In genomic region chr5:72838976-72839375, GRCm38 (mm10) we compare ENCODE assay signal across 23 mouse cellular contexts. TPM values are rescaled to one million over a fixed set of nuclear protein-coding genes. Genes with fewer than 3 reads are reported as not detected.
DNase-seq lines count a peak whose midpoint lies in the region; ATAC-seq and TF ChIP-seq lines count a peak whose summit lies in the region.
"Had no signal": no experiment of that assay in that cellular context is flagged by ENCODE, and none has a peak within 500 bp of the region (broad histone marks: within the 10 kb centered on the region; RNA-seq: fewer than 3 reads in every experiment).

No protein-coding gene starts in this region.

- H3K9ac ChIP-seq in forebrain, embryonic 13.5 days, result no peak overlapping the region
- no peak overlapping the region for H3K9ac ChIP-seq in forebrain, embryonic 12.5 days
- no peak overlapping the region for H3K9ac ChIP-seq in hindbrain, embryonic 16.5 days (ENCODE audit: low read depth, low read length)
- H3K9ac ChIP-seq in midbrain, embryonic 13.5 days (replicated peaks), result no peak overlapping the region
- H3K9ac ChIP-seq: embryonic facial prominence, embryonic 15.5 days; heart, embryonic 13.5 days had no signal

- no peaks in the 10 kb centered on the region for H3K27me3 ChIP-seq in forebrain, embryonic 13.5 days
- H3K27me3 ChIP-seq in forebrain, embryonic 12.5 days, result no peaks in the 10 kb centered on the region
- H3K27me3 ChIP-seq in hindbrain, embryonic 16.5 days (replicated peaks; ENCODE audit: control insufficient read depth, insufficient read depth, low read length), result no peaks in the 10 kb centered on the region
- H3K27me3 ChIP-seq in hindbrain, embryonic 10.5 days (ENCODE audit: insufficient read depth, poor library complexity, severe bottlenecking), result no peaks in the 10 kb centered on the region
- H3K27me3 ChIP-seq in midbrain, embryonic 13.5 days, result no peaks in the 10 kb centered on the region
- no peaks in the 10 kb centered on the region for H3K27me3 ChIP-seq in midbrain, embryonic 10.5 days (ENCODE audit: low read depth, poor library complexity, severe bottlenecking)
- H3K27me3 ChIP-seq in kidney, adult 2 months (replicated peaks; ENCODE audit: control insufficient read depth, insufficient read depth, low read length), result no peaks in the 10 kb centered on the region
- H3K27me3 ChIP-seq: embryonic facial prominence, embryonic 15.5 days; heart, embryonic 13.5 days had no signal

- DNase-seq in hindbrain, embryonic 10.5 days (ENCODE audit: low spot score), result no peak
- no peak for DNase-seq in midbrain, embryonic 10.5 days (ENCODE audit: low spot score)
- peak; percentile 44 for DNase-seq in brain, embryonic 14.5 days (ENCODE audit: low read depth)
- no peak for DNase-seq in kidney, adult 2 months
- DNase-seq: adrenal gland, adult 8-10 months; adrenal gland, postnatal 36 days; B cell, adult 2 months; cerebellum, adult 11 months; cerebellum, adult 8-10 months; cerebellum, postnatal 14 days; embryo, embryonic 11 days; gastrocnemius, postnatal 14 days; heart, postnatal 36 days had no signal

- H3K4me3 ChIP-seq in forebrain, embryonic 13.5 days, result no peak overlapping the region
- no peak overlapping the region for H3K4me3 ChIP-seq in forebrain, embryonic 12.5 days (replicated peaks)
- no peak overlapping the region for H3K4me3 ChIP-seq in hindbrain, embryonic 16.5 days (ENCODE audit: low read length)
- no peak overlapping the region for H3K4me3 ChIP-seq in hindbrain, embryonic 10.5 days
- no peak overlapping the region for H3K4me3 ChIP-seq in midbrain, embryonic 13.5 days (replicated peaks)
- H3K4me3 ChIP-seq in midbrain, embryonic 10.5 days, result no peak overlapping the region
- H3K4me3 ChIP-seq in kidney, adult 2 months (ENCODE audit: insufficient read depth, low read depth, low read length), result no peak overlapping the region
- H3K4me3 ChIP-seq: embryonic facial prominence, embryonic 15.5 days; erythroblast, embryonic 14.5 days; forebrain, embryonic 10.5 days; heart, embryonic 13.5 days had no signal

- WGBS in forebrain, embryonic 13.5 days, result 51% methylated on average over 2 of the region's 2 CpGs
- 70% methylated on average over 2 of the region's 2 CpGs for WGBS in forebrain, embryonic 12.5 days
- 49% methylated on average over 2 of the region's 2 CpGs for WGBS in hindbrain, embryonic 16.5 days
- WGBS in hindbrain, embryonic 10.5 days, result 77% methylated on average over 2 of the region's 2 CpGs
- 64% methylated on average over 2 of the region's 2 CpGs for WGBS in midbrain, embryonic 13.5 days
- WGBS in midbrain, embryonic 10.5 days, result 79% methylated on average over 2 of the region's 2 CpGs
- 37% methylated on average over 2 of the region's 2 CpGs for WGBS in kidney, adult 2 months

- TF ChIP-seq CTCF in brain, embryonic 14.5 days (IDR thresholded peaks at IDR 0.05; ENCODE audit: borderline replicate concordance, extremely low read depth, insufficient read depth, insufficient read length), result no peak
- TF ChIP-seq CTCF in kidney, adult 2 months (conservative IDR thresholded peaks at IDR 0.05; ENCODE audit: insufficient read depth, insufficient read length, low read depth, low read length), result no peak

- H3K36me3 ChIP-seq in forebrain, embryonic 13.5 days (ENCODE audit: poor library complexity, severe bottlenecking), result no peaks in the 10 kb centered on the region
- no peaks in the 10 kb centered on the region for H3K36me3 ChIP-seq in forebrain, embryonic 12.5 days (replicated peaks)
- no peaks in the 10 kb centered on the region for H3K36me3 ChIP-seq in hindbrain, embryonic 16.5 days (ENCODE audit: control insufficient read depth, insufficient read depth, low read length)
- no peaks in the 10 kb centered on the region for H3K36me3 ChIP-seq in hindbrain, embryonic 10.5 days
- H3K36me3 ChIP-seq in midbrain, embryonic 13.5 days, result no peaks in the 10 kb centered on the region
- no peaks in the 10 kb centered on the region for H3K36me3 ChIP-seq in midbrain, embryonic 10.5 days
- H3K36me3 ChIP-seq in kidney, adult 2 months (ENCODE audit: control insufficient read depth, insufficient read depth, low read length), result no peaks in the 10 kb centered on the region
- H3K36me3 ChIP-seq: embryonic facial prominence, embryonic 15.5 days; forebrain, embryonic 10.5 days had no signal

- no peaks in the 10 kb centered on the region for H3K4me1 ChIP-seq in forebrain, embryonic 13.5 days
- H3K4me1 ChIP-seq in forebrain, embryonic 12.5 days, result no peaks in the 10 kb centered on the region
- H3K4me1 ChIP-seq in hindbrain, embryonic 16.5 days (ENCODE audit: control insufficient read depth, insufficient read depth, low read depth, low read length), result no peaks in the 10 kb centered on the region
- peaks cover under 1% of the 10 kb centered on the region; the same call in 1 of the 2 replicates for H3K4me1 ChIP-seq in hindbrain, embryonic 10.5 days (replicated peaks)
- H3K4me1 ChIP-seq in midbrain, embryonic 13.5 days (replicated peaks), result no peaks in the 10 kb centered on the region
- no peaks in the 10 kb centered on the region for H3K4me1 ChIP-seq in midbrain, embryonic 10.5 days
- peaks cover 4% of the 10 kb centered on the region for H3K4me1 ChIP-seq in kidney, adult 2 months (ENCODE audit: control insufficient read depth, insufficient read depth, low read length)
- H3K4me1 ChIP-seq: forebrain, embryonic 10.5 days had no signal

- peaks cover 6% of the 10 kb centered on the region; the same call in 1 of the 2 replicates for H3K9me3 ChIP-seq in forebrain, embryonic 13.5 days (replicated peaks)
- H3K9me3 ChIP-seq in forebrain, embryonic 12.5 days, result 0 out of 2 replicates have a peak, but pooled peaks cover 4% of the 10 kb centered on the region
- no peaks in the 10 kb centered on the region; the same call in 1 of the 2 replicates for H3K9me3 ChIP-seq in hindbrain, embryonic 16.5 days (ENCODE audit: control insufficient read depth, low read length)
- peaks cover 9% of the 10 kb centered on the region for H3K9me3 ChIP-seq in hindbrain, embryonic 10.5 days
- H3K9me3 ChIP-seq in midbrain, embryonic 13.5 days, result peaks cover 5% of the 10 kb centered on the region; the same call in 1 of the 2 replicates
- H3K9me3 ChIP-seq in midbrain, embryonic 10.5 days (replicated peaks), result peaks cover 7% of the 10 kb centered on the region
- H3K9me3 ChIP-seq: embryonic facial prominence, embryonic 15.5 days had no signal

- H3K4me2 ChIP-seq in forebrain, embryonic 13.5 days, result no peak overlapping the region
- no peak overlapping the region for H3K4me2 ChIP-seq in forebrain, embryonic 12.5 days
- no peak overlapping the region for H3K4me2 ChIP-seq in hindbrain, embryonic 16.5 days (ENCODE audit: low read length)
- H3K4me2 ChIP-seq in midbrain, embryonic 13.5 days (replicated peaks), result no peak overlapping the region
- H3K4me2 ChIP-seq: embryonic facial prominence, embryonic 15.5 days; heart, embryonic 13.5 days had no signal

- no peak for TF ChIP-seq POLR2A in brain, embryonic 14.5 days (IDR thresholded peaks at IDR 0.05; ENCODE audit: borderline replicate concordance, extremely low read depth, insufficient read depth, insufficient read length, poor library complexity, severe bottlenecking)
- TF ChIP-seq POLR2A in kidney, adult 2 months (IDR thresholded peaks at IDR 0.05; ENCODE audit: low read depth, low read length), result no peak

- peak; percentile 33; the same call in 1 of the 2 replicates for ATAC-seq in forebrain, embryonic 13.5 days
- ATAC-seq in forebrain, embryonic 12.5 days (ENCODE audit: low FRiP score), result no peak
- ATAC-seq in hindbrain, embryonic 16.5 days, result peak; percentile 93
- peak; percentile 45; the same call in 1 of the 2 replicates for ATAC-seq in midbrain, embryonic 13.5 days
- ATAC-seq: CD4-positive, CD25-positive, alpha-beta regulatory T cell, adult 4 months; forebrain, embryonic 16.5 days had no signal

- no peak overlapping the region for H3K27ac ChIP-seq in forebrain, embryonic 13.5 days
- H3K27ac ChIP-seq in forebrain, embryonic 12.5 days, result no peak overlapping the region
- H3K27ac ChIP-seq in hindbrain, embryonic 16.5 days (ENCODE audit: low read depth, low read length), result peak overlapping the region; percentile 39; the same call in 1 of the 2 replicates
- no peak overlapping the region for H3K27ac ChIP-seq in hindbrain, embryonic 10.5 days
- no peak overlapping the region for H3K27ac ChIP-seq in midbrain, embryonic 13.5 days
- H3K27ac ChIP-seq in midbrain, embryonic 10.5 days (replicated peaks), result no peak overlapping the region
- H3K27ac ChIP-seq in kidney, adult 2 months (ENCODE audit: insufficient read depth, low read depth, low read length), result no peak overlapping the region
- H3K27ac ChIP-seq: embryonic facial prominence, embryonic 15.5 days; forebrain, embryonic 10.5 days; heart, embryonic 13.5 days had no signal

RNA-seq across cellular contexts. Expression of gene Tec, which starts 29.3 kb away (rescaled TPM):
- 3.1 TPM in 2 replicates for polyA plus RNA-seq in forebrain, embryonic 13.5 days (2015; fragmentation: Nextera tagmentation; extraction: Ambion mirVana)
- polyA plus RNA-seq in forebrain, embryonic 12.5 days (2016; fragmentation: Nextera tagmentation; extraction: Ambion mirVana), result 3.1 and 3.4 TPM in 2 replicates
- polyA plus RNA-seq in hindbrain, embryonic 16.5 days (2015; fragmentation: Nextera tagmentation; extraction: Ambion mirVana), result 8.4 and 9.8 TPM in 2 replicates
- 3.6 and 4.3 TPM in 2 replicates for polyA plus RNA-seq in hindbrain, embryonic 10.5 days (2016; fragmentation: Nextera tagmentation; extraction: Ambion mirVana)
- polyA plus RNA-seq in midbrain, embryonic 13.5 days (2015; fragmentation: Nextera tagmentation; extraction: Ambion mirVana), result 4.0 and 5.1 TPM in 2 replicates
- polyA plus RNA-seq in midbrain, embryonic 10.5 days (2016; fragmentation: Nextera tagmentation; extraction: Ambion mirVana), result 3.2 and 4.6 TPM in 2 replicates
- polyA plus RNA-seq in brain, embryonic 14.5 days (2012; rRNA removed), result 2.9 and 3.9 TPM in 2 replicates
- 7.8 and 8.1 TPM in 2 replicates for polyA plus RNA-seq in kidney, adult 2 months (2012; rRNA removed)
- polyA plus RNA-seq: erythroblast, embryonic 14.5 days had no signal
